Mouse (Mus musculus) B cell, adult 67 days (primary cell): Measurements from ENCODE around the gene Trp53i11. TPM values are rescaled to one million over a fixed set of nuclear protein-coding genes. Genes with fewer than 3 reads are reported as not detected.

Experiments
- total RNA-seq, 2 experiments: library from RNA; stranded (reverse); gene quantifications; 4 replicates each; pipeline ENCODE4 v1.2.4; 2023

The Trp53i11 gene
- 100 to 1,000 TPM; 389 to 464 TPM for total RNA-seq

GRCm38 (mm10) chr2:93187323-93187996, at the start of gene Trp53i11:
Trp53i11 (plus strand) TSS chr2:93187548.

Other genes starting within 250 kb of the Trp53i11 start
- 10 to 100 TPM; 34.1 TPM for gene Prdm11, start 141.4 kb upstream of the Trp53i11 start, total RNA-seq
- gene Tspan18, start 147.0 kb downstream of the Trp53i11 start, total RNA-seq, result not detected